Mouse (Mus musculus) cerebellum, postnatal 10 days (tissue): Measurements from ENCODE around the gene Acss3.

ENCODE experiments used
- DNase-seq, 2 experiments: peaks; one replicate each; pipeline ENCODE4 v3.0.0; 2021; ENCODE audit warnings: mixed read lengths in 2 of 2

Acss3 gene

DNA sequence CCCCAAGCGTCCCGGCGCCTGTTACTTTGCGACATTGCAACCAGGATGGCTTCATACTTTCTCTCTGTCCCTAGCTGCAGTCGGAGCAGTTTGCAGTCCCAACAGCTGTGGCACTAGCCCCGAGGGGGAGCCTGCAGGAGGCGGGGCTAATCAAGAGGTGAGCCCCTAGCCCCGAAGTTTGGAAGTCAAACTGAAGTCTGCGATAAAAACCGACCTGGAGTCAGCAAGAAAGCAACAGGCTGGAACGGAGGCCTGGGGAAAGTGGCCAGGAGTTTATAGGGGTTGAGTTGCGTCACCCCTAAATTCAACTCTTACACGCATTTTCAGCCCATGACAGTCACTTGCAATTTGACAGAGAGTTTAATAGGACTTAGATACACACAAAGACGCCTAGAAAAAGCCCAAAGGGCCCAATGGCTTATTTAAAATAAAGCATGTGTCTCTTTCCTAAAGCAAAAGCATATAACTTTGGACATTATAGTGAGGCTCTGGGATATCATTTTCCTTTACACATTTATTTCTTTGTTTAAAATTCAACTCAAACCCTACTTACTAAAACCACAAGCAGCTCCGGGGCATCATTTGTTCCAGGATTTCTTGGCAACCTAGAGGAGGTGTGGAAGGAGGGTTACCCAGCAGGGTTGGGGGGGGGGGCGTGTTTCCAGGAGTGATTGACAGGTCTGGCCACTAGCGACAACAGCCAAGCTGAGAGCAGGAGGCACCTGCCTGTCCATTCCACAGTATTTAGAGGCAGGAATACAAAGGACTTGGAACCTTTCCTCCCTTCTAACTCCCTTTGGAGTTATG, at the start of gene Acss3:
Gene Acss3 (minus strand): TSS at position 140 of the 807 bp plus-strand sequence.
- DNase-seq = peak; percentile 42 to 56

DNA sequence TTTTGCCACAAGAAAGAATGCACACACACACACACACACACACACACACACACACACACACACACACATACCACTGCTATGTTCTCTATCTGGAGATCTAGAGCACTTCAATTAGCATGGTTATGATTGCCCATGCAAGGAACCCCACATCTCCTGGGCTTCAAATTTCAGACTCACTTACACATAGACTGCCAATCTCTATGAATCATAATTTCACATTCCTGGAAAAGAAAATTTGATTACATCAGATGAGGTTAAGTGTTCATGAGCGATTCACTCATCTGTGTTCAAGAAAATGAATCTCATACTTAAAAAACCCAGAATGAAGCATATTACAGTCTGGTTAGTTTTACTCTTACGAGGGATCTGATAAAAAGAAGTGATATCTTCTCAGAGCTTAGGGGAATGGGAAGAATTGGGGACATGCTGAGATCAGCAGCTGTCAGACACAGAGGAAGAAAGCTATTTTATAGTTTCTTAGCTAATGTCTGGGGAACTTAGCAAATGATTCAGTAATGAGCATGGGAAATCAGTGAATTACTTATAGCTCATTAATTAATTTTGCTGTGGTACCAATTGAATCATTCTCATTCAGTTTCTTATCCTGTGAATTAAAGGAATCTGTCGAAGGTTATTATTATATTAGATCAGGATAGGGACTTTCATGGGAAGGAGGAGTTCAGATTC, 48.7 kb upstream of the Acss3 start:
- DNase-seq = no peak

DNA sequence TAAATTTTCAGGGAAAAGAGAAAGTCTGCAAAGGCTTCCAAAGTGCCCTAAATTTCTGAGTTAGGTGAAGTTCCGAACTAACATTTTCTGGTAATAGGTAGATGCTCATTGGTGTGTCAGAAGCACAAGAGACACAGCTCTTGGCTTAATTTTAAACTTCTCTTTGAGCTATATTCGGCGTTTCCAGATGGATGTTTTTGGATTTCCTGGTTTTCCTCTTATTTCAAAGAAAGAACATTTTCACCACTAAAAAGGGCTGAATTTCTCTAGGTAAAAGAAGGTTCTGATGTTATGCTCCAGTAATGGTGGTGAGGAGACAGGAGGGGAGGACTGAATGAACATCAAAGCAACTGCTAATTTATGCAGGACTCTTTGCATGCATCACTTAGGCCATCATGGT, 43.0 kb upstream of the Acss3 start:
- no peak for DNase-seq

DNA sequence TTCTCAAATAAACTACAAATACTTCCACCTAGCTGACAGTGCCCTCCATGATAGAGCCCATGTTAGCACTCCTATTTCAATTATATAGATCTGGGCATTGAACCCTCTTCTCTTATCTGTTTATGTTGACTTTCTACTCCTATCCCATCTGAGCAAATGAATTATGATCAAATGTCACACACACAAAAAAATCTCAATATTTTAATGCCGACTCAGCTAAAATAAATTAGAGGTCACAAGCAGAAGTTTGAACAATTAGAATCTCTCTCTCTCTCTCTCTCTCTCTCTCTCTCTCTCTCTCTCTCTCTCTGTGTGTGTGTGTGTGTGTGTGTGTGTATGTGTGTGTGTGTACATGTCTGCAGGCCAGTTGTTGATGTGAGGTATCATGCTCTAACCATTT, 25.3 kb upstream of the Acss3 start:
- DNase-seq = no peak

DNA sequence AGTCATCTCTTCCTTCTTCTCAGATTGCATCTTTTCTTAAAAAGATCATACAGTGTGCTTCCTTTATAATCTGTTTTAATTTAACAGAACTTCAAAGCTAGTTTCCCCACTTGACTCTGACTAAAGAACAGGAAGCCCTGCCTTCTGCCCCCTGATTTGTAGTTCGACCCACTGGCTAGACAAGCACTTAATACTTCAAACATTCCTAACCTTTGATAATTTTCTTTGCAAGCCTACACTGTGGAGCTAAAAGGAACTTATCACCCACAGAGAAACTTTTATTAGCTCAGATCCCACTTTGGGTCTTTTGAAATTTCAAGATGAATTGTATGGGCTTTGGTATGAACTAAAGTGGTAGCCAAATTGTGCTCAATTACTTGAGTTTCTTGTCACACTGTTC, 20.5 kb upstream of the Acss3 start:
- no peak for DNase-seq

DNA sequence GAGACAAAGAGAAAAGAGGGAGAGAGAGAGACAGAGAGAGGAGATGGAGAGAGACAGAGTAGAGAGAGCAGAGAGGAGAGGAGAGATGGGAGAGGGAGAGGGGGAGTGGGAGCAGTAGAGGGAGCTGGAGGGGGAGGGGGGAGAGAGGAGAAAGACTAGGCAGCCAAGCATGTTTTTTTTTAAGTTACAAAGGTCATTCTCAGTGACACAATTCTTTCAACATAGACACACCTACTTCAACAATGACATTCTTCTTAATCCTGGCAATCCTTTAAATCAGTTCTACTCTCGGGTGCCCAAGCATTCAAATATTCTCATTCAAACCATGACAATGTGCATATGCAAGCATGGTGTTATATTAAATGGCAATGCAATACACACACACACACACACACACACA, 19.4 kb upstream of the Acss3 start:
- no peak for DNase-seq

DNA sequence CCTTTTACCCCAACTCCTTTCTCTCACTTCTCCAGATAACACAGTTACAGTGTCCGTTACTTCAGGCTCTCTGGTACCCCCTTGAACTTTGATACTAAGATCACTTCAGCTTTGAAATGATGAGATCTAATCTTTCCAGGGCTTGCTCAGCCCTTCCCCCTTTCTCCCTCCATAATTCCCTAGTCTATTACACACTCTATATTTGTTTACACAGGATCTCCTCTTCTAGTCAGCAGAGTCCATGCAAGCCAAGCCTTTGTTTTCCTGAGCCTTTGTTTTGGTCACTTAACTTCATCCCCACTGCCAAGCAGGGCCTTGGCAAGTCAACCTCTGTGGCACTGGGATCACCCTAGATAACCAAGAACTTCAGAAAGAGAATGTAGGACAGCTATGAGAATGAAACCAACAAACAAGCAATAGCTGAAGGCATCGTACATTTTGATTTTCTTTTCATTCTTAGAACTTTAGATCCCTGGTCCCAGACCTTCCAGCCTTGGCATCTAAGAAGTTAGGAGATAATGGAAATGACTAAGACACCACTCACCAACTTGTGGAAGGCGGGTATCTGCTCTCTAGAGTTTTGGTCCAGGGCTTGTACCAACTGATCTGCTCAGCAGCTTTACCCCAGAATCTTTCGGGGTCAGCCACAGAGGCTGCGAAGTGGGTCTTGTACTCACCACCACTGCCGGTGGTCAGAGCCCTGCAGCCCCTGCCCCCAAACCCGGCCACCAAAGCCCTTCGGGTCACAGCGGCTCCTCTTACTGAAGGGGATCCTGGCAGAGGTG, 532 bp downstream of the Acss3 start:
- DNase-seq = no peak

DNA sequence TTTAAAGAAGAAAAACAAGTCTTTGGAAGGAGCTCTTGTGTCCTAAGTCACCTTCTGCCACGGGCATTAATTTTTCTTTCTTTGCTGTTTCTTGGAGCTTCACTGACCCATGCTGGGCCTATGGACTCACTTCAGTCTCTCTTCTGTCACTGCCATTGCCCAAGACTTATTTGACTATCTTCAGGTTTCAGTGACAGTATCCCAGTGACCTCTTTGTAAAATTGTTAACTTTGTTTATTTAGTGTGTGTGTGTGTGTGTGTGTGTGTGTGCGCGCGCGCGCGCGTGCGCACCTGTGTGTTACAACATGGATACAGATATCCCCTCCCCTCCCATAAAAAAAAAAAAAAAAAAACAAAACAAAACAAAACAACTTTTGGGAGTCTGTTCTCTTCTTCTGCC, 2.2 kb downstream of the Acss3 start:
- no peak for DNase-seq

DNA sequence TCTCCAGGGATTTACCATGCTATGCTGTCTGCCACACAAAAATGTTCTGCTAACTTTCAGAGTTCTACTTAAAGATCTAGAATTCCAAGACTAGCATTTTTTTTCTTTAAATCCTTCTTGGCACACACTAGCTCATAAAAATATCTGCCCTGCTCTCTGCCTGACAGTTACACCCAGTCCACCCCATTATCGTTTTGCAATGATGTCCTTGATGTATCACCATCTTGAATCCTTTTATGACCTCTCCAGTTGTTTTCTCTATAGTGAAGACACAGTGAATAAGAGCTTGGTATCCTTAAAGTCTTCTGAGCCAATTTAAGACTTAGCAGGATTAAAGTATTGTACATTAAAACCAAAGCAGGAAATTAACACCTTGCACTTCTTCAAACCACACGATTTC, 4.3 kb downstream of the Acss3 start:
- DNase-seq = no peak

DNA sequence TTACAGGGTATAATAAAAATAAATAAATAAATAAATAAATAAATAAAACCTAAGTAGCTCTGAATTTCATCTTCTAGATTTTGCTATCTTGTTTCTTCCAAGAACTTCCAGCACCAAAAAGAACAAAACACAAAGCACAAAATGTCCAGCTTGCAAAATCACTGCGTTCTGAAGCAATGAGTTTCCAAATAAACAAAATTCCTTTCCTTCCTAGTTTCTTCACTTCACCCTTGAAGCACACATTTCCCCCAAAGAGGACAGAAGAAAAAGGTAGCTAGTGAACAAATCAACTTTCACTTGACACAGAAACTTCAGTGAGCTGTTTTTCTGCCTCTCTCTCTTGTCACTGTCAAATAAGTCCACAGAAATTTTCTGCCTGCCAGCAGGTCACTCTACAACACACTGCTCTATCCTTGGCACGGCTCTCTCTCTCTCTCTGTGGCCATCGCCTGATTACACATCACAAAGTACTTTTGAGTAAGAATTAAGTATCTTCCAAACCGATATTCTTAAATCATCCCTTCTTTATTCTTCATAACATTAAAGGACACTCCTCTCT, 6.7 kb downstream of the Acss3 start:
- peak in 1 of 2 experiments; percentile 6 for DNase-seq

DNA sequence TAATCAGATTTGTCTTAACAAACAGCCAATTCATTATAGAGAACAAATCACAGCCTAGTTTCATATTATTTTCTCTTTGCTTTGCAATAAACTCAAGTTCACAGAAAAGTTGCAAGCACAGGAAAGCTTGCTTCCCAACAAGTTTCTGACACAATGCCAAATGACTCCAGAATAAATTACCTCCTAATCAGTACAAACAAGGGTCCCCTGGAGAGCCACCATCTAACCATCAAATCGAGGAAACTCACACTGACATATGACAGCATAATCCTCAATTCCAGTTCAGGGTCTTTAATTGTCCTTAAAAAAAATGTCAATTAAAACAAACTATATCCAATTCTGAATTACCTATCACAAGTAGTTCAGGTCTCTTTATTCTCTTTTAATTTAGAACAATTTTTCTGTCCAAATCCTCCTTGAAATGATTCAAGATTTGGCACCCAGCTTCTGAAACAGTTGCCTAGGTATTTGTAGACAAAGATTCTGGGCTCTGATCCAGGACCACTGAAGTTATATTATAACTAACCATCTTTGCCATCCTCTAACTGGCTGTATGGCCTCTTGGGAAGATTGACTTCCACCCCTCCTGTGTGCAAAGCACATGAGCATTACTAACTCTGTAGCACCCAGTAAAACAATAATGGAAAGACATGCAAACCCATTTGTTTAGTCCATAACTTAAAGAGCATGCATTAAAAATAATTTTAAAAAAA, 7.4 kb downstream of the Acss3 start:
- DNase-seq = peak; percentile 41 to 52

DNA sequence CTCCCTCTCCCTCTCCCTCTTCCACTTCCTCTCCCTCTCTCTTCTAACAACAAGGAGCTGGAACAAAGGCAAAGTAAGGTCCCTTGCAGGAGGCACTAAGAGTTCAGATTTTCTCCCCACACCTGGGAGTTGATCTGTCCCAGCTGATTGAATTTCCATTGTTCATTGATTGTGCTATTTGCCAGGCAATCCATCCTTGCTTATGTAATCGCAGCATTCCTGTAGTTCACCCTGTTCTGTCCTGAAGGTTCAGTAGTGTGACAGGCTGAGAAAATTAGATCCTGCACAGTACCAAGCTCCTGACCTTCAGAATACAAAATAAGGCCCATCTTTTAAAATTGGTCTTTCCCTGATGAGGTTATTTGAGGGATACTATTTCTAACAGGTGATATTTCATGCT, 8.3 kb downstream of the Acss3 start:
- no peak for DNase-seq

DNA sequence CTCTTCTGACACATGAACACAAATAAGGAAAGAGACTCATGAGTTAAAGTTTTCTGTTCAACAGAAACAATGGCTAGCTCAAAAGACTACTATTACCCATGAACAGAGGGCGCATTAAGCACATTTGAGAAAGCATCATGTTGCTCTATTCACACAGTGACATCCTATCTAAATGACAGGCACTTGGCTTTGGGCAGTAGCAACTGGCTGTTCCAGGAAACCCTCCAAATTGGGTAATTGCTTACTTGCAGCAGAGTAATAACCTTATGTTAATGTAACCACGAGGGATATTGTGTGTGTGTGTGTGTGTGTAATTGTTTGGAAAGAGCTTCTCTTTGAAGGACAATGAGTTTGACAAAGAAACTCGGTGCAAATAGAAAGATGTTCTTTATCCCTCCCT, 29.0 kb downstream of the Acss3 start:
- peak; percentile 79 to 84 for DNase-seq

DNA sequence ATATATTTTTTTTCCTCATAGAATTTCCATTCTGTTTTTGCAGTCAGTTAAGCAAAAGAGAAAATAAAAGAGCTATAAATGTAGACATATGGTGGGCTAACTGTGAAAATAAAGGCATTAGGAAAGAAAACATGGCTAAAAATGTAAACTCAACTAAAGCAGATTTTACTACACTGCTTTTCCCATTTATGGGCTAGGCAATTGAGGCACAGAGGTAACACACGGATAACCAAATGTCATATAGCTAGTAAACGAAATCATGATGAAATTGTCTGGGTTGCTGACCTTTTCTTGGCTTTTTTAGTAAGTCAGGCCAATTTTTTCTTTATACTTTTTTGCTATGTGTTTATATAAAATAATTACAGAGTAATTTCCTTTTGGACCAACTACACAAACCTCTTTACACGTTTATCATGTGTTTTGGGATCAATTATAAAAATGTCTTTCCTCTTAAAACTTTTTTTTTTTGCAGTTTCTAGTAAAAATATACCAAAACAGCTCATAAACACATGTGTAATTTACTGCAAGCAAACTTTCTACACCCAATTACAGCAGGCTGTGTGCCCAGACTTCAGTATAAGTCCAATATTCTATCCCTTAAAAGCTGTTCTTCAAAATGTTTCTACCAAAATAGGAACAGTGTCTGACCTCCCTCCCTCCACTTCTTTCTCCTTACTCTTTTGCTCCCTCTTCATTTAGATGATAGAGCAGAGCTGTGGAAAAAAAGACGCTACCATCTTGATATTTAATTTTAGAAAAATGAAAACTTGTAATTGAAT, 69.4 kb downstream of the Acss3 start:
- DNase-seq = no peak

DNA sequence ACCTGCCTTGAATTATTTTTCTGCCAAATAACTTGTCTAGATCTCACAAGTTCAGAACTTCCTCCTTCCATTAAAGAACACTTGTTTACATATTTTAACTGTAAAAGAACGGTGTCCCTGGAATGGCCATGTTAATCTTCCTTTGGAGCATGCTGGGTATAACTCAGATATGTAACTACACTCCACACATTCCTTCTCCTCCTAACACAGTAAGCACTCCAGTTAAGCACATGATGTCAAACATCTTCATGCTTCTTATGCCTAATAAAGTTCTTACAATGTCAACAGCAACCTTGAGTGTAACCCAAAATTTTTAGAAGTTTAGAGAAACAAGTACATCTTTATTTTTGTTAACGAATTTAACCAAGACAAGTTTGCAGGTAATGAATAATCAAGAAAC, 73.0 kb downstream of the Acss3 start:
- DNase-seq = no peak

DNA sequence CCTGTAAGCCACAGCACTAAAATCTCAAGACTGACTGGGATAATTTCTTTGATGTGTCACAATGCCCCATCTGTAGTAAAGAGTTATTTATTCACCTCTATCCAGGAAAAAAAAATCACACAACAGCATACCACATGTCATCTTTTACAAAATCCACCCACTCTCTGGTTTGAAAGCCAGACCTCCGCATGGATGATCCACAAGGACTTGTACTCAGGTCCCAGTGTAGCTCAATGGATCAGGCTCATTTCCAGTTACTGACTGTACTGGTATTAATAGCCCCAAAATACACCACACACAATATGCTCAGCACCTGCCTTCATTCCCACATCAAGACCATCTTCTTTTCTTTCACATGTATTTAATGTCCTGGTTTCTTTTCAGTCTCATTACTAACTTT, 80.8 kb downstream of the Acss3 start:
- no peak for DNase-seq

DNA sequence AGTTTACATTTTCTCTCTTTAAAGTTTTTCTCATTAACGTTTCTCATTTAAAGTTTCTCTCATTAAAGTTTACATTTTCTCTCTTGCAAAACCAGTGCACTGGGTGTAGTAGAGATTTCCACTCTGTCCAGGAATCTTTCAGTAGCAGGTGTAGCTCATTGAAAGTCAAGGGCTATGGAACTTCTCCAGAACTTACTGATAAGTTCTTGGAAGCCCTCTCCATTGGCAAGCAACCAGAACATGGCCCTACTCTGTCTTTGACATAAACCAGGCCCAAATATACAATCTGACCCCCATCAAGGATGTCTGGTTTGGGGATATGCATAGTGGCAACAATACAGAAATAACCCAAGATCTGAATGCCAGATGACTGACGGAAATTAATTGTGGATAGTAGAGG, 82.6 kb downstream of the Acss3 start:
- no peak for DNase-seq

DNA sequence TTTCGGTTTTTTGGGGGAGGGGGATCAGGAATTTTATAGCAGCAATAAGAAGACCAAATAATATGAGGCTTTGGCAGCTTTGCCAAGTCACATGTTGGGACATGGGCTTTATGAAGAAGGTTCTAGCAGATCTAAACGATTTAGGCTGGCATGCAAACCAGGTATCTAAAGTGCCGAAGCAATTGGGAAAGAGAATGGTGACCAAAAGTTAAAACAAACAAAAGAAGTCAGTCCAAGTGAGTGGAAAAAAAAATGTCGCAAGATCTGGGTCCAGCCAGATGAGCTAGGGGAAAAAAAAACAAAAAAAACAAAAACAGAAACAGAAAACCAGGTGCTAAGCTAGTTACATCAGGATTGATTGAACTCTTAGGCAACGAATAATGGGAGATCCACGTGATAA, 83.1 kb downstream of the Acss3 start:
- no peak for DNase-seq

DNA sequence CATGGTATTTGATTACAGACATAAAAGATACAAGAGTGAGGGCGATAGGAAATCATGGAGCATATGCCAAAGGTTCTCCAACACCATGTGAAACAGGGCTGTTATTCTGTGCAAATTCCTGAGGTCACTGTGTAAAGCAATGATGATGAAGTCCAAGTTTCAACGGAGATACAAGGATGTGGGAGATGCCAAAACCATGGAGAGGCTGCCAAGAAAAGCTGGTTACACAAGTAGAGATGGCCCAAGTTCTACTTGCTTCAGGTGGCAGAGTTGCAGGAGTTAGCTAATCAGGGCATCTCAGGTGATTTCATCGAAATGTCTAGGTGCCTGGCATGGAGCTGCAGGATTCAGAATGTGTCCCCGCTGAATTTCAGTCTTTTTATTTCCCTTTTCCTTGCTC, 84.3 kb downstream of the Acss3 start:
- DNase-seq = peak in 1 of 2 experiments; percentile 2

DNA sequence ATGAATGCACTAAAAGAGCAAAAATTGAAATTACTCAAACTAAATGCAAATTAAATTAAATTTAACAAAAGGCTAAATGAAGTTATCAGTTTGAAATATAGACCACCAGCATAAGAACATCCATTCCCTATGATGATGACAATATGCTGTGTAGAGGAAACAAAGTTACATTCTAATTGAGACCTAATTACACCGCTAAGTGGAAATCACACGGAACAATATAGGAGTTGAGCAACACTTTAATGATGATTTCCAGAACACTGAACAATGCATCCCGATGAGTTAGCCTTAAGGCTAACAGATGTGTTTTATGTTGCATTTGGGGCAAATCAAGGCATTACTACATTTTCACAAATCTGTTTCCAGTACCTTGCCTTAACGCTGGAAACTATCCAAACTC, 99.2 kb downstream of the Acss3 start:
- DNase-seq = no peak

DNA sequence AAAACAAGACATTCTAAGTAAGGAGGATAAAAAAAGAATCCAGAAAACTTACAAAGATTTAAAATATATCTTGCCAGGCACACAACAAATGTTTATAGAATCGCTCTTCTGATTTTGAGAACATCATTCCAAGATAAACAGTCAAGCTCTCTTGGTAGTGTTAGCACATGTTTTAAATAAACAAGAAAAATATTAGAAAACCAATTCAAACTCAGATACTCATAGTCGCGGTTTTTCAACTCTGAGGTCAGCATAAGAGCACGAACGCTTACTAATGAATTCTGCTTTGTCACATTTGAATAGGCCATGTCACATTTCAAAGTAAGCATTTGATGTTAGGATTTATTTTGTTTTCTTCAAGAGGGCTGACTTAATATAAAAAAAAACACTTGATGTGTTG, 102.3 kb downstream of the Acss3 start:
- no peak for DNase-seq

DNA sequence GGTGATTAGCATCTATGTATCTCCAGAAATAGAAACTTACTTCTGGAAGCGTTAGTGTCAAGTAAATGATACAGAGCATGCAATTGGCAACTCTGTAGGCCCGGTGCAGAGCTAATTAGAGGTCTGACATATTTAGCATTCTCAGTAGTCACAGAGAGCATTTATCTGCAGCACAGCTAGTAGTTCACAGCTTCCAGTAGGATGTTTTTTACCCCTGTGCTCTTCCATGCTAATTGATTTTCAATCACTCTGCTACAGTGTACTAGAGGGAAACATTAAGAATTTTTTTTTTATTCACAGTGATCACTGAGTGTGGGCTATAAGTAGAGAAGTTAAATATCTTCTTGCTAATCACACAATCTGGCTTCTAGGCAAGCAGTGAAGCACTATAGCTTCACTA, 112.3 kb downstream of the Acss3 start:
- no peak for DNase-seq
